Mouse (Mus musculus): Measurements from ENCODE around the gene Gm26920. TPM values are rescaled to one million over a fixed set of nuclear protein-coding genes. Genes with fewer than 3 reads are reported as not detected.

Gm26920 gene
- polyA plus RNA-seq, 1 experiment from 2014 or later: not detected

DNA sequence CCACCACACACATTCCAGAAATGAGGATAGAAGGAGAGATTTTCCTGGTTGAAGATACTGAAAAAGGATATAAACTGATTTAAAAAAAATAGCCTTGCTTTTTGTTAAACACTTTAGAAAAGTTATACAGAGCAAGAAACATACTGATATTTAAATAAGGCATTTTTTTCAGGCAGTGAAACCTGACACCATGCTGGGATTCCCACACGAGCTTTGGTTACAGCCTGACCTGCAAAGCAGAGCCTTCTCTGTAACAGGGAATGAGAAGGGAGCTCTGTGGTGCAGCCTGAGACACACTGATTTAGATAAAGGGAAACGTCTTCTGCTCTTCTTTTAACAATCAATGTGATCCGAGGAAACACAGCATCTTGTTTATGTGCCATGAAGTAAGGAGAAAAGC is 36.6 kb downstream of the Gm26920 start:
- no peak overlapping the region for H3K9ac ChIP-seq
- 12% methylated on average over 3 of the region's 3 CpGs for WGBS (ENCODE audit: insufficient replicate concordance)
- H3K27me3 ChIP-seq: no peaks in the 10 kb centered on the region
- H3K9me3 ChIP-seq (replicated peaks): no peaks in the 10 kb centered on the region
- H3K27ac ChIP-seq (replicated peaks): no peak overlapping the region
- H3K36me3 ChIP-seq (replicated peaks): peaks cover 12% of the 10 kb centered on the region
- no peak overlapping the region for H3K4me2 ChIP-seq
- H3K4me1 ChIP-seq (replicated peaks): peaks cover 16% of the 10 kb centered on the region
- no peak overlapping the region for H3K4me3 ChIP-seq (replicated peaks)
- no peak for ATAC-seq (ENCODE audit: insufficient read depth)

DNA sequence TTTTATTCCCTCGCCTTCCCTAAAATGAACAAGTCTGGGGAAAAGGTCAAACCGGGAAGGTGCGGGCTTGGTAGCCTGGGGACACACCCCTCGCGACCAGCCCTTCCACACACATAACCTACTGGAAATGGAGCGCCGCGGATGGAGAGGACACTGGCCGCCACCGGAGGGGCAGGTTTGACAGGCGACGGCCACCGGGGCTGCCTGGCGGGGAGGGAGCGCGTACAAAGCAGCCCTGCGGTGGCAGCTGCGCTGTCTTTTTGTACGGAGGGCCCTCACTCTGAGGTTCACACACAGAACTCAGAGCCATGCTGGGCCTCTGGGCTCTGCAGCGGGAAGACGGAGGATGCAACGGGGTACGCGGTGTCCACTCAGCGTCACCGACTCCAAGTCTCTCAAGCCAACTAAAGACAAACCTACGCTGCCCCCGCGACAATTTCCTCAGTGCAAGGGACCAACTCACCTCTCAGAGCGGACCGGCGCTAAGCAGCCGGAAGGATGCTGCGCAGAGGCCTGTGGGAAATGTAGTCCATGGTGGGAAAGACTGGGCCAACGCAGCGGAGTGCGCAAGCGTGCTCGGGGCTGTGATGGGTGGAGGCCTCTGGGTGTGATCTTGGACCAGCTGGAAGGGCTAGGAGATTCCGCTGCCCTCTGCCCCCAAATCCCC is 39.2 kb downstream of the Gm26920 start, which contains the start of gene Zfp14:
TSS of gene Zfp14 (minus strand) at position 499 of the 667 bp plus-strand sequence.
- WGBS (ENCODE audit: insufficient replicate concordance): under 1% methylated on average over 40 of the region's 40 CpGs
- no peaks in the 10 kb centered on the region for H3K36me3 ChIP-seq (replicated peaks)
- H3K27ac ChIP-seq (replicated peaks): peak within 1 kb of the TSS; percentile 45; the same call in 1 of the 2 replicates

GRCm38 (mm10) chr7:30048126-30048525 is 42.1 kb downstream of the Gm26920 start:
- Histone ChIP-seq H3K4me3 (replicated peaks) (no peak overlapping the region), H3K9me3 (replicated peaks) (no peaks in the 10 kb centered on the region), H3K36me3 (replicated peaks) (no peaks in the 10 kb centered on the region), H3K4me1 (replicated peaks) (peaks cover 16% of the 10 kb centered on the region), H3K27me3 (no peaks in the 10 kb centered on the region), H3K27ac (replicated peaks) (no peak overlapping the region), H3K4me2 (no peak overlapping the region), H3K9ac (no peak overlapping the region)
- WGBS (ENCODE audit: insufficient replicate concordance): 77% methylated on average over 4 of the region's 4 CpGs
- no peak for ATAC-seq (ENCODE audit: insufficient read depth)

More for the DNA sequence above, 39.2 kb downstream of the Gm26920 start, which contains the start of gene Zfp14:
- H3K4me1 ChIP-seq (replicated peaks): peaks cover 16% of the 10 kb centered on the region
- peak within 1 kb of the TSS; percentile 73 for H3K4me3 ChIP-seq (replicated peaks)
- peak within 1 kb of the TSS; percentile 97 for H3K4me2 ChIP-seq
- no peaks in the 10 kb centered on the region for H3K9me3 ChIP-seq (replicated peaks)
- no peaks in the 10 kb centered on the region for H3K27me3 ChIP-seq
- peak; percentile 99 for ATAC-seq (ENCODE audit: insufficient read depth)
- peak within 1 kb of the TSS; percentile 67 for H3K9ac ChIP-seq

GRCm38 (mm10) chr7:30044354-30044753 is 45.9 kb downstream of the Gm26920 start:
- 48% methylated on average over 9 of the region's 9 CpGs for WGBS (ENCODE audit: insufficient replicate concordance)
- no peak overlapping the region for H3K4me2 ChIP-seq

GRCm38 (mm10) chr7:30034331-30034730 is 55.9 kb downstream of the Gm26920 start:
- no peaks in the 10 kb centered on the region for H3K4me1 ChIP-seq (replicated peaks)
- H3K4me3 ChIP-seq (replicated peaks): no peak overlapping the region
- no peaks in the 10 kb centered on the region for H3K36me3 ChIP-seq (replicated peaks)
- H3K4me2 ChIP-seq: no peak overlapping the region
- ATAC-seq (ENCODE audit: insufficient read depth): no peak
- WGBS (ENCODE audit: insufficient replicate concordance): 84% methylated on average over 12 of the region's 12 CpGs
- no peak overlapping the region for H3K27ac ChIP-seq (replicated peaks)
- H3K9ac ChIP-seq: no peak overlapping the region
- no peaks in the 10 kb centered on the region for H3K9me3 ChIP-seq (replicated peaks)
- no peaks in the 10 kb centered on the region for H3K27me3 ChIP-seq

More at GRCm38 (mm10) chr7:30044354-30044753, 45.9 kb downstream of the Gm26920 start:
- ATAC-seq (ENCODE audit: insufficient read depth): no peak
- Histone ChIP-seq H3K27ac (replicated peaks) (no peak overlapping the region), H3K27me3 (no peaks in the 10 kb centered on the region), H3K4me1 (replicated peaks) (no peaks in the 10 kb centered on the region), H3K36me3 (replicated peaks) (no peaks in the 10 kb centered on the region), H3K9ac (no peak overlapping the region), H3K9me3 (replicated peaks) (no peaks in the 10 kb centered on the region), H3K4me3 (replicated peaks) (no peak overlapping the region)

- WGBS (ENCODE audit: insufficient replicate concordance): 69% methylated on average over 3 of the region's 3 CpGs
- Histone ChIP-seq H3K27me3 (no peaks in the 10 kb centered on the region), H3K9ac (no peak overlapping the region), H3K4me2 (no peak overlapping the region), H3K4me3 (replicated peaks) (no peak overlapping the region), H3K27ac (replicated peaks) (no peak overlapping the region), H3K36me3 (replicated peaks) (0 out of 2 replicates have a peak, but pooled peaks cover 6% of the 10 kb centered on the region), H3K4me1 (replicated peaks) (no peaks in the 10 kb centered on the region), H3K9me3 (replicated peaks) (no peaks in the 10 kb centered on the region)
- ATAC-seq (ENCODE audit: insufficient read depth): no peak
Observed at GRCm38 (mm10) chr7:30031379-30031778, 58.8 kb downstream of the Gm26920 start.

GRCm38 (mm10) chr7:30030677-30031076 is 59.5 kb downstream of the Gm26920 start:
- Histone ChIP-seq H3K27me3 (no peaks in the 10 kb centered on the region), H3K36me3 (replicated peaks) (0 out of 2 replicates have a peak, but pooled peaks cover 6% of the 10 kb centered on the region), H3K27ac (replicated peaks) (no peak overlapping the region), H3K4me3 (replicated peaks) (no peak overlapping the region), H3K4me2 (no peak overlapping the region), H3K4me1 (replicated peaks) (no peaks in the 10 kb centered on the region), H3K9me3 (replicated peaks) (no peaks in the 10 kb centered on the region), H3K9ac (no peak overlapping the region)
- WGBS (ENCODE audit: insufficient replicate concordance): 37% methylated on average over 6 of the region's 6 CpGs
- ATAC-seq (ENCODE audit: insufficient read depth): no peak

- H3K9ac ChIP-seq: no peak overlapping the region
- 71% methylated on average over 3 of the region's 3 CpGs for WGBS (ENCODE audit: insufficient replicate concordance)
- H3K4me1 ChIP-seq (replicated peaks): peaks cover 3% of the 10 kb centered on the region; the same call in 1 of the 2 replicates
- no peaks in the 10 kb centered on the region for H3K9me3 ChIP-seq (replicated peaks)
- ATAC-seq (ENCODE audit: insufficient read depth): no peak
- H3K27ac ChIP-seq (replicated peaks): no peak overlapping the region
- no peak overlapping the region for H3K4me2 ChIP-seq
- H3K27me3 ChIP-seq: no peaks in the 10 kb centered on the region
- H3K4me3 ChIP-seq (replicated peaks): no peak overlapping the region
- H3K36me3 ChIP-seq (replicated peaks): peaks cover 19% of the 10 kb centered on the region
Observed at GRCm38 (mm10) chr7:30028572-30028971, 61.6 kb downstream of the Gm26920 start.

- no peaks in the 10 kb centered on the region for H3K9me3 ChIP-seq (replicated peaks)
- no peak for ATAC-seq (ENCODE audit: insufficient read depth)
- H3K9ac ChIP-seq: no peak overlapping the region
- H3K36me3 ChIP-seq (replicated peaks): peaks cover 31% of the 10 kb centered on the region
- H3K4me1 ChIP-seq (replicated peaks): peaks cover 3% of the 10 kb centered on the region; the same call in 1 of the 2 replicates
- H3K27me3 ChIP-seq: no peaks in the 10 kb centered on the region
- no peak overlapping the region for H3K4me3 ChIP-seq (replicated peaks)
- H3K27ac ChIP-seq (replicated peaks): no peak overlapping the region
- 59% methylated on average over 4 of the region's 4 CpGs for WGBS (ENCODE audit: insufficient replicate concordance)
- H3K4me2 ChIP-seq: no peak overlapping the region
Observed at GRCm38 (mm10) chr7:30027331-30027730, 62.9 kb downstream of the Gm26920 start.

GRCm38 (mm10) chr7:30025358-30025757 is 64.9 kb downstream of the Gm26920 start:
- Histone ChIP-seq H3K27me3 (no peaks in the 10 kb centered on the region), H3K9ac (no peak overlapping the region), H3K4me3 (replicated peaks) (no peak overlapping the region), H3K4me2 (no peak overlapping the region), H3K4me1 (replicated peaks) (peaks cover 3% of the 10 kb centered on the region; the same call in 1 of the 2 replicates), H3K9me3 (replicated peaks) (no peaks in the 10 kb centered on the region), H3K36me3 (replicated peaks) (peaks cover 46% of the 10 kb centered on the region), H3K27ac (replicated peaks) (no peak overlapping the region)
- no peak for ATAC-seq (ENCODE audit: insufficient read depth)
- 69% methylated on average over 5 of the region's 5 CpGs for WGBS (ENCODE audit: insufficient replicate concordance)

- peaks cover 3% of the 10 kb centered on the region; the same call in 1 of the 2 replicates for H3K4me1 ChIP-seq (replicated peaks)
- peak; percentile 54; the same call in 1 of the 2 replicates for ATAC-seq (ENCODE audit: insufficient read depth)
- H3K27ac ChIP-seq (replicated peaks): no peak overlapping the region
- no peak overlapping the region for H3K4me2 ChIP-seq
- no peaks in the 10 kb centered on the region for H3K9me3 ChIP-seq (replicated peaks)
- WGBS (ENCODE audit: insufficient replicate concordance): 67% methylated on average over 8 of the region's 8 CpGs
- peaks cover 59% of the 10 kb centered on the region for H3K36me3 ChIP-seq (replicated peaks)
- no peaks in the 10 kb centered on the region for H3K27me3 ChIP-seq
- no peak overlapping the region for H3K9ac ChIP-seq
- H3K4me3 ChIP-seq (replicated peaks): no peak overlapping the region
Observed at GRCm38 (mm10) chr7:30023800-30024199, 66.4 kb downstream of the Gm26920 start.

All from liver, embryonic 15.5 days (tissue).